Mouse (Mus musculus) embryonic fibroblast, embryonic 13.5 days (primary cell): ENCODE measurements around the gene Wee2.

Experiments used
- CTCF ChIP-seq: IDR thresholded peaks from 2 replicates; pipeline ENCODE4 v1.5.1; 2011; ENCODE audit warnings: mild to moderate bottlenecking, control low read depth, low read length, moderate library complexity, borderline replicate concordance; ENCODE audit not compliant: insufficient read depth
- POLR2A ChIP-seq: IDR thresholded peaks from 2 replicates; pipeline ENCODE4 v1.6.1; 2011; ENCODE audit warnings: low read depth, mild to moderate bottlenecking, control low read depth, low read length, moderate library complexity

- TF ChIP-seq CTCF (no peak), POLR2A (no peak)
These were observed 25.3 kb upstream of the Wee2 start for GRCm38 (mm10) chr6:40413565-40413964.
